Mouse (Mus musculus): ENCODE data around the gene Chn1.

DNA sequence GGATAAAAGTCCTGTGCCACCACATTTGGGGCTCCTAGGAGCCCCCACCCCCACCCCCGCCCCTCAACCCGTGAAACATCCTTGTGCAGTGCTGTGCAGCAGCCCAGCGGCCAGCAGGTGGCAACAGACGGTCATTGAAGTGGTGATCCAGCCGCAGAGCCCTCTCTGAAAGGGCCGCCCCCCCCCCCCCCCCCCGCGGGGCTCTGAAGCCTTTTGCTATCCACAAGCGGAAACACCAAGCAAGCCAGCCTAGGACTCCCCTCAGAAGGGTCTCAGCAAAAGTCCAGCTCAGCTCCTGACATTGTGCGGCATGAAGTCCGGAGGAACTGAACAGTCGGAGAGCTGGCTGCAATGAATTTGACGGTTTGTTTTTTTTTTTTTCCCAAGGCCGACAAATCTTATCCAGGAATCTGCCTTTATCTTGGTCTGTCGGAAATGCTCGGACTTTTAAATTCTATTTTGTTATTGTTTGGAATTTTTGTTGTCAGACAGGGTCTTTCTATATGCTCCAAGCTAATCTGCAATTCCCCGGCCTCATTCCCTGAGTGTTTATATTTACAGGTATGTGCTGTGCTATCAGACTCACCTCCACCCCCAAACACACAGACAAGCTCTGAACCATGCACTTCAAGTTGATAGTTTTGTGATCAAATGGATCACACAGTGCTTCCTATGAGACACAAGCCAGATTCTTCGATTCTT is 190.3 kb downstream of the Chn1 start:
- no peak for TF ChIP-seq POLR2A (IDR thresholded peaks at IDR 0.05; ENCODE audit: low read depth, low read length)
- peak; percentile 73 for TF ChIP-seq CTCF (IDR thresholded peaks at IDR 0.05; ENCODE audit: extremely low read depth, insufficient read length, insufficient replicate concordance, low read depth, low read length)
